Mouse (Mus musculus): ENCODE data around the gene Fbxl20. TPM values are rescaled to one million over a fixed set of nuclear protein-coding genes. Genes with fewer than 3 reads are reported as not detected.

The Fbxl20 gene
- 42.0 TPM for polyA plus RNA-seq (2017; shearing (Covaris generic))

GRCm38 (mm10) chr11:98149786-98150624, at the start of gene Fbxl20:
Fbxl20 (minus strand) TSS chr11:98150403.

DNA sequence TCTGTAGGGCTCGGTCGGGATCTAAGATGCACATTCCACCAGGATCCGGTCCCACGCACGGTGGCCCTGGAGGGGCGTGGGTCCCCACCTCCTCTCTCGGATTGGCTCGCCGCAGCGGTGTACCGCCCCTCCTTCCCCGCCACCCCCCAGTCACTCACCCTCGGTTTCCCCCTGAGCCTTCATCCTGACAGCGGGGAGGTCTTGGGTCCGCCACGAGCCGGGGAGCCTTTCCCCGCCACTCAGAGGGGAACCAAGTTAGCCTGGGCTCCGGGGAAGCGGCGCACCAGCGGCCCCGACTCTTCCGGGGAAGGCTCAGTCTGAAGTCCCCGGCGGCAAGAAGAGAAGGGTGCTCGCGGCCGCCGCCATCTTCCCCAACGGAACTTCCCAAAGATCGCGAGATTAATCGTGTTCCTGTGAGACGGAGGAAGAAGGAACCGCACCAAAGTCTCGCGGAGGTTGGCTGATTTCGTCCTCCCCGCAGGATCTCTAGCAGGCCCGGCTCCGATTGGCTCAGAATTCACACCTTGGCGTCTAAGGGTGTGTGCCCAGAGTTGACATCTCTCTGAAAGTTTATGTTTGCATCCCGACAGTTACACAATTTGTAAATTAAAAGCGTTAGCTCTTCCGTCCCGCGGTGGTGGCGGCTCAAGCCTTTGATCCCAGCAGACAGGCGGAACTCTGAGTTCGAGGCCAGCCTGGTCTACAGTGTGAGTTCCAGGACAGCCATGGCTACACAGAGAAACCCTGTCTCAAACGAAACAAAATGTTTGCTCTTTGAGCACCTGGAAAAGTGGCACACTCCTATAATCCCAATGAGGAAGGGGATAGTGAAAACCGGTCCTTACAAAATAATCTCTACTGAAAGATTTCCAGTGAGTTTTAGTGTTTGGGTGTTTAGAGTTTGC, 43.0 kb upstream of the Fbxl20 start, which contains the start of gene Med1:
Med1 (minus strand) TSS at position 393 of the 905 bp plus-strand sequence.

DNA sequence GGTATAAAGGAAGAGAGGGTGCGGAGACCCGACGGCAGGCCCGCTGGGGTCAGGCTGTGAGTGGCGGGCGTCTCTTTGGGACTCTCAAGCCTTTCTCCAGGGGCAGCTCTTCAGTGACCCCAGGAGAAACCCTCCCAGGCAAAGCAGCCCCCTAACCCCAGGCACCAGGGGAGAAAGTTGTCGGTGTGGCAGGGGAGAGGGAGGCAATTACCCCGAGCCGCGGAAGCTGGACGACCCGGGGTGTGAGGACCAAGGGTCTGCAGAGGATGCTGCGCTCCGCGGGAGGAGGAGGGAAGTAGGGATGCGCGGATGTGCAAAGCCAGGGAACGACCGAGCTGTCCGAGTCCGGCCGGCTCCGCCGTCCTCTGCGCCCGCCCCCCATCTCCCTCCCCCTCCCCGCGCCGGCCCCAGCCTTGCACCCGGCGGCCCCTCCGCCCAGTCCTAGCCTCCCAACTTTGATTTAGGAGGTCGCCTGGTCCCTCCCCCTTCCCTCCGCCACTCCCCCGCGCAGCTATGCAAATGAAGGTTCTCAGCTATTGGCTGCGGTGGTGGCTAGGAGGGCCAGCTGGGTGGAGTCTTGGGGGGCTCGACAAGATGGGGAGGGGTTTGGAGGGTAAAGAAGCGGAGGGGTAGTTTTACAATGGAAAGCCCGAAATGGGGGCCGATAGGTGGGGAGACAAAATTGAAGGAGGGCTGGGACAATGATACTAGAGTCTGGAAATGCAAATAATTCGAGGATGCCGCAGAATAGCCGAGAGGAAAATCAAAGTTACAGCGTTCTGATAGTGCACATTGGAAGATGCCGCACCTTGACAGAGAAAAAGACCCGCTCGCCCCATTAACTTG, 97.0 kb downstream of the Fbxl20 start, which contains the start of gene Stac2:
Stac2 (minus strand) TSS at position 474 of the 846 bp plus-strand sequence.

Other genes starting within 250 kb of the Fbxl20 start
- gene Plxdc1, start 164.0 kb downstream of the Fbxl20 start, polyA plus RNA-seq (2017; shearing (Covaris generic)): 1.9 TPM
- gene Arl5c, start 154.2 kb downstream of the Fbxl20 start, polyA plus RNA-seq (2017; shearing (Covaris generic)): 125 TPM
- gene Cacnb1, start 127.4 kb downstream of the Fbxl20 start, polyA plus RNA-seq (2017; shearing (Covaris generic)): 15.7 TPM
- 1,449 TPM for gene Rpl19, start 123.7 kb downstream of the Fbxl20 start, polyA plus RNA-seq (2017; shearing (Covaris generic))
- gene Stac2, start 96.9 kb downstream of the Fbxl20 start, polyA plus RNA-seq (2017; shearing (Covaris generic)): not detected
- 41.4 TPM for gene Med1, start 42.9 kb upstream of the Fbxl20 start, polyA plus RNA-seq (2017; shearing (Covaris generic))
- gene Cdk12, start 52.7 kb upstream of the Fbxl20 start, polyA plus RNA-seq (2017; shearing (Covaris generic)): 21.1 TPM
- 0.13 TPM for gene Neurod2, start 179.2 kb upstream of the Fbxl20 start, polyA plus RNA-seq (2017; shearing (Covaris generic))
- gene Ppp1r1b, start 198.0 kb upstream of the Fbxl20 start, polyA plus RNA-seq (2017; shearing (Covaris generic)): not detected
- gene Stard3, start 208.0 kb upstream of the Fbxl20 start, polyA plus RNA-seq (2017; shearing (Covaris generic)): 64.0 TPM
- 0.25 TPM for gene Tcap, start 233.4 kb upstream of the Fbxl20 start, polyA plus RNA-seq (2017; shearing (Covaris generic))
- gene Pnmt, start 236.0 kb upstream of the Fbxl20 start, polyA plus RNA-seq (2017; shearing (Covaris generic)): not detected

Measured in CD4-positive, CD25-positive, alpha-beta regulatory T cell (primary cell).